Comparison of ENCODE assay signal across 23 mouse cellular contexts in the genomic region with DNA sequence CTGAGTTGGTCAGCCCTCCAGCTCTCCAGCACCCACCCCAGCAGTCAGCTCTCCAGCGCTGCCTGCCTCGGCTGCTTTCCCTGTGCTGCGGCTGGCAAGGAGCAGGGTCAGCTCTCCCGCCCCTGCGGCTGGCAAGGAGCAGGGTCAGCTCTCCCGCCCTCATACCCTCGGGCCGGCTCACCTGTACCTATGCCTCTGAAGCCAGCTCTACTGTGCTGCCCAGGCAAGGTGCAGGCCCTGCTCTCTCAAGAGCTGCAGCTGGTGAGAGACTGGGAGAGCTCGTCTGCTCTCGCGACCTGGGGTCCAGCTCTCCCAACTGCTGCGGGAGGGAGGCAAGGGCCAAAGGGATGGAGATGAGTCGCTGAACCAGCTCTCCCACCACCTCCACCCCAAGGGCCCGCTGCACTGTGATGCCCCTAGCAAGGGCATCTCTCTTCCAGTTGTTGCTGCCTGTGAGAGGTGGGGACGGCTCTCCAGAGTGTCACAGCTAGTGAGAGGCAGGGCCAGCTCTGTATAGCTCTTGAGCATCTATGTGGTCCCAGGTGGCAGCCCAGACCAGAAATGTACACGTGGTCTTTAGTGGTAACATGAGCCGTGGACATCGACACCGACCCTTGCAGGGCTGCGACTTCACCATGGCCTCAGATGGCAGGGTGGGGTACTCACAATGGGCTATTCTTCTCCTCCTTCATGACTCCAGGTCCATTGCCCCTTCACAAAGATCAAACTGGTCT. TPM values are rescaled to one million over a fixed set of nuclear protein-coding genes. Genes with fewer than 3 reads are reported as not detected.
DNase-seq lines count a peak whose midpoint lies in the region; ATAC-seq and TF ChIP-seq lines count a peak whose summit lies in the region.
"Had no signal": no experiment of that assay in that cellular context is flagged by ENCODE, and none has a peak within 500 bp of the region (broad histone marks: within the 10 kb centered on the region; RNA-seq: fewer than 3 reads in every experiment).

No protein-coding gene starts in this region.

- H3K4me2 ChIP-seq in hindbrain, embryonic 14.5 days (replicated peaks) = no peak overlapping the region
- no peak overlapping the region for H3K4me2 ChIP-seq in lung, embryonic 14.5 days
- H3K4me2 ChIP-seq: midbrain, embryonic 11.5 days had no signal

- no peak for TF ChIP-seq CTCF in lung, embryonic 14.5 days (IDR thresholded peaks at IDR 0.05; ENCODE audit: low read depth)

- no peaks in the 10 kb centered on the region for H3K36me3 ChIP-seq in hindbrain, embryonic 10.5 days
- no peaks in the 10 kb centered on the region for H3K36me3 ChIP-seq in hindbrain, embryonic 14.5 days (replicated peaks; ENCODE audit: control insufficient read depth, insufficient read depth)
- H3K36me3 ChIP-seq in lung, embryonic 14.5 days (ENCODE audit: insufficient read depth) = no peaks in the 10 kb centered on the region
- H3K36me3 ChIP-seq in embryonic facial prominence, embryonic 10.5 days (replicated peaks) = no peaks in the 10 kb centered on the region
- H3K36me3 ChIP-seq in limb, embryonic 10.5 days = no peaks in the 10 kb centered on the region

- H3K27ac ChIP-seq in hindbrain, embryonic 10.5 days = peak overlapping the region; percentile 81
- H3K27ac ChIP-seq in hindbrain, embryonic 14.5 days = no peak overlapping the region
- no peak overlapping the region; the same call in 1 of the 2 replicates for H3K27ac ChIP-seq in lung, embryonic 14.5 days (ENCODE audit: low read depth)
- peak overlapping the region; percentile 26 for H3K27ac ChIP-seq in embryonic facial prominence, embryonic 10.5 days (replicated peaks)
- peak overlapping the region; percentile 9; the same call in 1 of the 2 replicates for H3K27ac ChIP-seq in limb, embryonic 10.5 days

- 43% methylated on average over 20 of the region's 20 CpGs for WGBS in hindbrain, embryonic 10.5 days
- 52% methylated on average over 20 of the region's 20 CpGs for WGBS in hindbrain, embryonic 14.5 days
- 36% methylated on average over 20 of the region's 20 CpGs for WGBS in lung, embryonic 14.5 days
- 30% methylated on average over 20 of the region's 20 CpGs for WGBS in embryonic facial prominence, embryonic 10.5 days
- WGBS in limb, embryonic 10.5 days = 42% methylated on average over 20 of the region's 20 CpGs

- no peak for ATAC-seq in hindbrain, embryonic 14.5 days (ENCODE audit: low FRiP score)
- peak; percentile 36; the same call in 1 of the 2 replicates for ATAC-seq in lung, embryonic 14.5 days (ENCODE audit: insufficient read depth)
- ATAC-seq: forebrain, embryonic 14.5 days; inflammation-experienced regulatory T-cells, adult 6 months had no signal

- no peak overlapping the region for H3K4me3 ChIP-seq in hindbrain, embryonic 10.5 days
- no peak overlapping the region for H3K4me3 ChIP-seq in hindbrain, embryonic 14.5 days (replicated peaks; ENCODE audit: low read length)
- H3K4me3 ChIP-seq in lung, embryonic 14.5 days (ENCODE audit: low read depth, low read length) = no peak overlapping the region
- 0 out of 2 replicates have a peak overlapping the region, but pooled peaks have one; percentile 19 for H3K4me3 ChIP-seq in embryonic facial prominence, embryonic 10.5 days
- no peak overlapping the region for H3K4me3 ChIP-seq in limb, embryonic 10.5 days

- peaks cover 19% of the 10 kb centered on the region for H3K4me1 ChIP-seq in hindbrain, embryonic 10.5 days (replicated peaks)
- no peaks in the 10 kb centered on the region for H3K4me1 ChIP-seq in hindbrain, embryonic 14.5 days (replicated peaks; ENCODE audit: control insufficient read depth, insufficient read depth, low read length)
- H3K4me1 ChIP-seq in lung, embryonic 14.5 days (ENCODE audit: insufficient read depth) = no peaks in the 10 kb centered on the region
- H3K4me1 ChIP-seq in embryonic facial prominence, embryonic 10.5 days = peaks cover 23% of the 10 kb centered on the region
- H3K4me1 ChIP-seq in limb, embryonic 10.5 days = peaks cover 18% of the 10 kb centered on the region

- H3K27me3 ChIP-seq in hindbrain, embryonic 10.5 days (ENCODE audit: insufficient read depth, poor library complexity, severe bottlenecking) = peaks cover 9% of the 10 kb centered on the region; the same call in 1 of the 2 replicates
- H3K27me3 ChIP-seq in hindbrain, embryonic 14.5 days (ENCODE audit: control insufficient read depth, insufficient read depth, low read length) = no peaks in the 10 kb centered on the region
- no peaks in the 10 kb centered on the region for H3K27me3 ChIP-seq in lung, embryonic 14.5 days (ENCODE audit: insufficient read depth, low read length)
- peaks cover 16% of the 10 kb centered on the region; the same call in 1 of the 2 replicates for H3K27me3 ChIP-seq in embryonic facial prominence, embryonic 10.5 days (replicated peaks; ENCODE audit: low read depth, poor library complexity, severe bottlenecking)
- H3K27me3 ChIP-seq in limb, embryonic 10.5 days (ENCODE audit: low read depth, poor library complexity, severe bottlenecking) = peaks cover 43% of the 10 kb centered on the region
- H3K27me3 ChIP-seq: CH12.LX had no signal

- DNase-seq in hindbrain, embryonic 10.5 days (ENCODE audit: low spot score) = peak; percentile 21
- no peak for DNase-seq in hindbrain, embryonic 14.5 days (ENCODE audit: low spot score)
- DNase-seq in lung, embryonic 14.5 days = no peak
- no peak for DNase-seq in lung, postnatal 14 days
- peak; percentile 48 for DNase-seq in embryonic facial prominence, embryonic 10.5 days (ENCODE audit: low spot score)
- peak; percentile 45 for DNase-seq in limb, embryonic 10.5 days (ENCODE audit: low spot score)
- no peak for DNase-seq in embryo, embryonic 9.5 days (ENCODE audit: extremely low spot score)
- DNase-seq: adrenal gland, postnatal 36 days; cerebellum, adult 11-12 months; cerebellum, postnatal 14 days; gastrocnemius, postnatal 10 days; heart, adult 18-20 months; liver; lung, postnatal 4 days had no signal

- no peak overlapping the region for H3K9ac ChIP-seq in hindbrain, embryonic 14.5 days
- H3K9ac ChIP-seq in lung, embryonic 14.5 days = no peak overlapping the region

- no peaks in the 10 kb centered on the region for H3K9me3 ChIP-seq in hindbrain, embryonic 10.5 days
- H3K9me3 ChIP-seq in hindbrain, embryonic 14.5 days (ENCODE audit: control insufficient read depth, low read length) = no peaks in the 10 kb centered on the region
- no peaks in the 10 kb centered on the region for H3K9me3 ChIP-seq in lung, embryonic 14.5 days (ENCODE audit: low read depth, low read length)
- no peaks in the 10 kb centered on the region for H3K9me3 ChIP-seq in embryonic facial prominence, embryonic 10.5 days
- H3K9me3 ChIP-seq in limb, embryonic 10.5 days (replicated peaks) = no peaks in the 10 kb centered on the region

RNA-seq across cellular contexts. Expression of gene Tmem174, which starts 5.9 kb away (rescaled TPM):
- not detected in 2 replicates for polyA plus RNA-seq in hindbrain, embryonic 10.5 days (2016; fragmentation: Nextera tagmentation; extraction: Ambion mirVana)
- not detected in 2 replicates for polyA plus RNA-seq in hindbrain, embryonic 14.5 days (2014; fragmentation: Nextera tagmentation; extraction: Ambion mirVana)
- 0.08 TPM in 1 of 2 replicates, not detected in the other for polyA plus RNA-seq in lung, embryonic 14.5 days (2014; fragmentation: Nextera tagmentation; extraction: Ambion mirVana)
- polyA plus RNA-seq in embryonic facial prominence, embryonic 10.5 days (2016; fragmentation: Nextera tagmentation; extraction: Ambion mirVana) = not detected in 2 replicates
- not detected in 2 replicates for polyA plus RNA-seq in limb, embryonic 10.5 days (2016; fragmentation: Nextera tagmentation; extraction: Ambion mirVana)
- polyA plus RNA-seq: forebrain, embryonic 14.5 days; heart, embryonic 14.5 days; inflammation-experienced regulatory T-cells, adult 6 months; liver, embryonic 16.5 days; midbrain, embryonic 11.5 days; neural tube, embryonic 11.5 days; thymus, postnatal 0 days; urinary bladder, adult 2 months had no signal

Comparison
In these comparisons a context has a peak if more than half of its experiments do, and no peak if none do; other contexts are left out.
1. DNase-seq: peak in hindbrain, embryonic 10.5 days (single experiment), embryonic facial prominence, embryonic 10.5 days (single experiment) and limb, embryonic 10.5 days (single experiment); none in hindbrain, embryonic 14.5 days (single experiment), lung, embryonic 14.5 days (single experiment), lung, postnatal 14 days (single experiment) and embryo, embryonic 9.5 days (single experiment).
2. H3K27ac ChIP-seq: peak in hindbrain, embryonic 10.5 days (single experiment), embryonic facial prominence, embryonic 10.5 days (single experiment) and limb, embryonic 10.5 days (single experiment); none in hindbrain, embryonic 14.5 days (single experiment) and lung, embryonic 14.5 days (single experiment).